Mouse (Mus musculus): ENCODE data around the gene Ptprn2. TPM values are rescaled to one million over a fixed set of nuclear protein-coding genes. Genes with fewer than 3 reads are reported as not detected.

Gene Ptprn2
- polyA plus RNA-seq, 1 experiment from 2014 or later, result 0.79 TPM

DNA sequence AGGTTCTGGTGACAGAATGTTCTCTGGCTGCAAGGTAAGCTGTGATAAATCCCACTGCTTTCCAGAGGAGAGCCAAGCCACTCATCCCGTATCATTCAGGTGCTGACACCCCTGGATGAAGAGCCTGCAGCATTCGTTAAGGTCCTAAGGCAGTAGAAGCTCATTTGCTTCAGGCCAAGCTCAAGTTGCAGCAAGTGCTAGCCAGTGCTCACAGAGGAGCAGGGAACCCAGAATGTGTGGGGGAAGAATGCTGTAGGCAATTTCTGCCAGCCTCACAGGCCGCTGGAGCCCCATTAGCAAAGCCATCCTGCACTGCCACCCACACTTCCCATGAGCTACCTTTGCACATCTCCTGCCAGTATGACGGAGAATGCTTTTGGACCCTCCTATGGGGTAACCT, 706.5 kb downstream of the Ptprn2 start:
- Histone ChIP-seq H3K4me2 (ENCODE audit: low read depth, low read length) (no peak overlapping the region; the same call in 1 of the 2 replicates), H3K9ac (replicated peaks; ENCODE audit: low read length) (no peak overlapping the region), H3K27ac (replicated peaks; ENCODE audit: low read depth, low read length) (no peak overlapping the region), H3K9me3 (replicated peaks; ENCODE audit: control insufficient read depth, low read length) (no peaks in the 10 kb centered on the region), H3K36me3 (replicated peaks; ENCODE audit: control insufficient read depth, insufficient read depth, low read depth, low read length) (no peaks in the 10 kb centered on the region), H3K27me3 (ENCODE audit: control insufficient read depth, insufficient read depth, low read length) (no peaks in the 10 kb centered on the region), H3K4me3 (ENCODE audit: low read depth, low read length) (no peak overlapping the region), H3K4me1 (ENCODE audit: control insufficient read depth, insufficient read depth, low read length) (no peaks in the 10 kb centered on the region)
- DNase-seq (ENCODE audit: low spot score) (no peak), ATAC-seq (replicated peaks; ENCODE audit: insufficient number of reproducible peaks, low FRiP score, low TSS enrichment, low read depth) (no peak)
- 81% methylated on average over 4 of the region's 4 CpGs for WGBS

DNA sequence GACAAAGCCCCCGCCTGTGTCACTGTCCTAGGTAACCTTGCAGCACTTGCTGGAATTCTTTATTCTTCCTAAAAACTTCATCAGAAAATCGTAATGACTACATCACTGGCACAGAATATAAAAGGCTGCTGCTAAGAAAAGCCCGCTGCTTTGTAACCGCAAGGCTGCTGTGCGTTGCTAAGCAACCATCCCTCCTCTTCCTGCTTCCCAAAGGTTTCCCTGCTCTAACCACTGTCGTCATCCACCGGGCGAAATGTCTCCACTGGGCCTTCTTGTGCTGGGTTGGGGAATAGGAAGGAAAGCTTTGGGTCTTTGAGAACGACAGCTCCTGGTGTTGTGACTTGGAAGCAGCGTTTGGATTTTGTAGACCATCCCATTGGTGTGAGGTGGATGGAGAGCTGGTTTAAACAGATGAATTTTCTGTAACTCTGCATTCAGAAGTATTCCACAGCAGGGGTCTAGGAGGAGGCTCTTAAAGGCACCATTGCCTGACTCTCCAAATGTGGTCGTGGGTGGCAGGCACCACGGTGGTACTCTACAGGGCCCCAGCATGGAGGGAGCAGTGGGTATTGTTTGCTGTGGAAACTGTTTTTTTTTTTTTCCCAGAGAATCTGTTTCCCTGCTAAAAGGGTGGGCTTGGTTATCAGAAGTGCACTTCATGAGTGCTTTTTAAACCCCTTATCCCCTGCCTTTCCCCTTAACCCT, 711.4 kb downstream of the Ptprn2 start:
- WGBS, result 11% methylated on average over 12 of the region's 12 CpGs
- no peaks in the 10 kb centered on the region for H3K9me3 ChIP-seq (replicated peaks; ENCODE audit: control insufficient read depth, low read length)
- H3K4me2 ChIP-seq (ENCODE audit: low read depth, low read length), result peak overlapping the region; percentile 16; the same call in 1 of the 2 replicates
- no peak overlapping the region for H3K27ac ChIP-seq (replicated peaks; ENCODE audit: low read depth, low read length)
- DNase-seq (ENCODE audit: low spot score) (peak; percentile 81), ATAC-seq (replicated peaks; ENCODE audit: insufficient number of reproducible peaks, low FRiP score, low TSS enrichment, low read depth) (peak; percentile 55; the same call in 1 of the 2 replicates)
- H3K4me3 ChIP-seq (ENCODE audit: low read depth, low read length), result no peak overlapping the region
- H3K4me1 ChIP-seq (ENCODE audit: control insufficient read depth, insufficient read depth, low read length), result no peaks in the 10 kb centered on the region
- H3K9ac ChIP-seq (replicated peaks; ENCODE audit: low read length), result no peak overlapping the region
- no peaks in the 10 kb centered on the region for H3K36me3 ChIP-seq (replicated peaks; ENCODE audit: control insufficient read depth, insufficient read depth, low read depth, low read length)
- no peaks in the 10 kb centered on the region for H3K27me3 ChIP-seq (ENCODE audit: control insufficient read depth, insufficient read depth, low read length)

DNA sequence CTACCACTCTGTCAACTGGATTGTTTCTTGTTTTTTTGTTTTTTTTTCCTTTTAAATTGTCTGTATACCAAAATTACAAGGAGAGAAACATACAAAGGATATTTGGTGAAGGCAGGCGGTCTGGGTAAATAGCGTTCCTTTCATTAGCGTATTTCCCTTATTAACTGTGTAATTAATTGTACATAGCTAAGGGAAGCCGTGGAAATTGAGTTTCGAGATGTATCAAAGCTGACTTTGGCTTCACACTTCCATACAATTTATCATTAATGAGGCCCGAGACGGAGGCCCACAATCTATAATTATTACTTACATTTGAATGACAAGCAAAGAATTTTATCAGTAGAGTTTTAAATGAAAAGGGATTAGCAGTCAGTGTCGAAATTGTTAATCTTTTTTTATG, 712.6 kb downstream of the Ptprn2 start:
- Histone ChIP-seq H3K27ac (replicated peaks; ENCODE audit: low read depth, low read length) (no peak overlapping the region), H3K36me3 (replicated peaks; ENCODE audit: control insufficient read depth, insufficient read depth, low read depth, low read length) (no peaks in the 10 kb centered on the region)
- DNase-seq (ENCODE audit: low spot score), result no peak

DNA sequence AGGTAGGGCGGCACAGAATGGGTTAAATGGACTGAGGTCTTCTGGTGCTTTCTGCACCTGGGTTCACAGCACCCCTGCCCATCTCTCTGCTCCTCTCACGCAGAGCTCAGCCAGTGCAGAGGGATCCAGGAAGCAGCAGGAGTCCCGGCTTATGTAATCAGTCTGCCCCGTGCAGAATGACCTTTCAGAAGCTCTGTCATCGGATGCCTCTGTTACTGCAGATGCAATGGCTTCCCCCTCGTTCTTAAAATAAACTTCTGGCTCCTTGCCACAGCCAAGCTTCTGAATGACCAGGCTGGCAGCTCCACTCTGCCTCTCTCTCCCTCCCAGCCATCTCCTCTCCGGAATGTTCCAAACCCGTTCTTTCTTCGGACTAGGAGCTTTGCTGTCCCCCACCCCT, 714.6 kb downstream of the Ptprn2 start:
- ATAC-seq (replicated peaks; ENCODE audit: insufficient number of reproducible peaks, low FRiP score, low TSS enrichment, low read depth) (no peak), DNase-seq (ENCODE audit: low spot score) (peak; percentile 68)
- Histone ChIP-seq H3K4me3 (ENCODE audit: low read depth, low read length) (no peak overlapping the region), H3K9me3 (replicated peaks; ENCODE audit: control insufficient read depth, low read length) (no peaks in the 10 kb centered on the region), H3K9ac (replicated peaks; ENCODE audit: low read length) (peak overlapping the region; percentile 8; the same call in 1 of the 2 replicates), H3K27me3 (ENCODE audit: control insufficient read depth, insufficient read depth, low read length) (no peaks in the 10 kb centered on the region), H3K4me1 (ENCODE audit: control insufficient read depth, insufficient read depth, low read length) (no peaks in the 10 kb centered on the region), H3K4me2 (ENCODE audit: low read depth, low read length) (no peak overlapping the region), H3K27ac (replicated peaks; ENCODE audit: low read depth, low read length) (no peak overlapping the region), H3K36me3 (replicated peaks; ENCODE audit: control insufficient read depth, insufficient read depth, low read depth, low read length) (no peaks in the 10 kb centered on the region)
- WGBS, result 16% methylated on average over 9 of the region's 9 CpGs

More for the DNA sequence above, 712.6 kb downstream of the Ptprn2 start:
- no peak for ATAC-seq (replicated peaks; ENCODE audit: insufficient number of reproducible peaks, low FRiP score, low TSS enrichment, low read depth)
- no peaks in the 10 kb centered on the region for H3K4me1 ChIP-seq (ENCODE audit: control insufficient read depth, insufficient read depth, low read length)
- no peak overlapping the region for H3K4me3 ChIP-seq (ENCODE audit: low read depth, low read length)
- no peak overlapping the region for H3K9ac ChIP-seq (replicated peaks; ENCODE audit: low read length)
- H3K9me3 ChIP-seq (replicated peaks; ENCODE audit: control insufficient read depth, low read length), result no peaks in the 10 kb centered on the region
- WGBS, result 75% methylated on average over 8 of the region's 8 CpGs
- no peak overlapping the region for H3K4me2 ChIP-seq (ENCODE audit: low read depth, low read length)
- H3K27me3 ChIP-seq (ENCODE audit: control insufficient read depth, insufficient read depth, low read length), result no peaks in the 10 kb centered on the region

DNA sequence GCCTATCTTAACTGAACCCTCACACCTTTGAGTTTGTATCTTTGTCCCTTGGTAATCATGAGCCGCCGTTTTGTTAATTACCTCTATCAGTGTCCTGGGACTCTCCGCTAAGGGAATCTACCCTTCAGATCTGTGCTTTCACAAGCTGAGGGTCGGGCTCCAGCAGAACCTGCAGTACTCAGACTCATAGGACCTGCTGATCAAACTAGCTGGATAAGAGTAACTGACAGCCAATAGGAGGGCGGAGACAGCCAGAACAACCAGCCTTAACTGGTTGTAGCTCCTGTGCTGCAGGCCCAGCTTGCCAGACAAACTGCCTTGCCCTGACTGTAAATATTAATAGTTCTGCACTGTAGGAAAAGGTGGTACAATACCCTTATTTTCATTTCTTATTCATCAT, 715.1 kb downstream of the Ptprn2 start:
- ATAC-seq (replicated peaks; ENCODE audit: insufficient number of reproducible peaks, low FRiP score, low TSS enrichment, low read depth) (no peak), DNase-seq (ENCODE audit: low spot score) (no peak)
- no peaks in the 10 kb centered on the region for H3K9me3 ChIP-seq (replicated peaks; ENCODE audit: control insufficient read depth, low read length)
- no peaks in the 10 kb centered on the region for H3K36me3 ChIP-seq (replicated peaks; ENCODE audit: control insufficient read depth, insufficient read depth, low read depth, low read length)
- H3K4me2 ChIP-seq (ENCODE audit: low read depth, low read length), result no peak overlapping the region
- 54% methylated on average over 5 of the region's 5 CpGs for WGBS
- H3K27ac ChIP-seq (replicated peaks; ENCODE audit: low read depth, low read length), result no peak overlapping the region
- no peak overlapping the region for H3K9ac ChIP-seq (replicated peaks; ENCODE audit: low read length)
- H3K27me3 ChIP-seq (ENCODE audit: control insufficient read depth, insufficient read depth, low read length), result no peaks in the 10 kb centered on the region
- no peaks in the 10 kb centered on the region for H3K4me1 ChIP-seq (ENCODE audit: control insufficient read depth, insufficient read depth, low read length)
- no peak overlapping the region for H3K4me3 ChIP-seq (ENCODE audit: low read depth, low read length)

DNA sequence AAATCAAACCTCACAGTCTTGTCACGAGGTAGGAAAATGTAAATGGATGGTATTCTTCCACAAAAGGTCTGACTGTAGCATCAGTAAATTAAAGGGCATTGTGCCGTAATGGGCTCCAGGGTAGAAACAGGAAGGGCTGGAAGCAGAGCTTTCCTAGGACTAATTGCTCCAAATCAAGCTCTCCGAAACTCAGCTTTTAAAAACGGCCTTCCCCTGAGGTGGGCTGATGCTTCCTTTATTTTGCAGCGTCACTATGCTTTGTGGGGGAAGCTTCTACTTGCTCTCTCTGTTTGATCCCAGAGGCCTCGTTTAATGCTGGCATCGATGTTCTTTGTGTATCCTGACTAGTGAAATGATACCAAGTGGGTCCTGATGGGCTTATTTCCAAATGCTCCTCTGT, 718.0 kb downstream of the Ptprn2 start:
- Histone ChIP-seq H3K36me3 (replicated peaks; ENCODE audit: control insufficient read depth, insufficient read depth, low read depth, low read length) (no peaks in the 10 kb centered on the region), H3K4me3 (ENCODE audit: low read depth, low read length) (no peak overlapping the region), H3K4me1 (ENCODE audit: control insufficient read depth, insufficient read depth, low read length) (no peaks in the 10 kb centered on the region), H3K27ac (replicated peaks; ENCODE audit: low read depth, low read length) (no peak overlapping the region), H3K9ac (replicated peaks; ENCODE audit: low read length) (no peak overlapping the region), H3K4me2 (ENCODE audit: low read depth, low read length) (no peak overlapping the region), H3K9me3 (replicated peaks; ENCODE audit: control insufficient read depth, low read length) (no peaks in the 10 kb centered on the region), H3K27me3 (ENCODE audit: control insufficient read depth, insufficient read depth, low read length) (no peaks in the 10 kb centered on the region)
- DNase-seq (ENCODE audit: low spot score), result no peak
- no peak for ATAC-seq (replicated peaks; ENCODE audit: insufficient number of reproducible peaks, low FRiP score, low TSS enrichment, low read depth)
- WGBS, result 40% methylated on average over 7 of the region's 7 CpGs

DNA sequence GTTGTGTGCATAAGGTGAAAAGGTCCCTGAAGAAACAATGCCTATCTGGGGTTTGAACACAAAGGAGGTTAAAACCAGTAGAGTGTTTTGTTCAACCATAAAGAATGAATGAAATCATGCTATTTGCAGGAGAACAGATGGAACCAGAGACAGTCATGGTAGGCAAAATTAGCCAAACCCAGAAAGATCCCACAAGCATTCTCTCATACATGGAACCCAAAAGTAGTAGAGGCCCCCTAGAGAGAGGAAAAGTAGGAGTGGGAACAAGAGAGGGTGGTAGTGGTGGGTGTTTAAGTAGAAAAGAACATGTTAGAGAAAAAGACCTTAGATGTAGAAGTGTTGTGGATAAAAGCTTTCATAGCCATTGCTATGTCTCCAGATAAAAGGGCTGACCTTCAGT, 719.4 kb downstream of the Ptprn2 start:
- H3K36me3 ChIP-seq (replicated peaks; ENCODE audit: control insufficient read depth, insufficient read depth, low read depth, low read length), result no peaks in the 10 kb centered on the region
- no peak for ATAC-seq (replicated peaks; ENCODE audit: insufficient number of reproducible peaks, low FRiP score, low TSS enrichment, low read depth)

DNA sequence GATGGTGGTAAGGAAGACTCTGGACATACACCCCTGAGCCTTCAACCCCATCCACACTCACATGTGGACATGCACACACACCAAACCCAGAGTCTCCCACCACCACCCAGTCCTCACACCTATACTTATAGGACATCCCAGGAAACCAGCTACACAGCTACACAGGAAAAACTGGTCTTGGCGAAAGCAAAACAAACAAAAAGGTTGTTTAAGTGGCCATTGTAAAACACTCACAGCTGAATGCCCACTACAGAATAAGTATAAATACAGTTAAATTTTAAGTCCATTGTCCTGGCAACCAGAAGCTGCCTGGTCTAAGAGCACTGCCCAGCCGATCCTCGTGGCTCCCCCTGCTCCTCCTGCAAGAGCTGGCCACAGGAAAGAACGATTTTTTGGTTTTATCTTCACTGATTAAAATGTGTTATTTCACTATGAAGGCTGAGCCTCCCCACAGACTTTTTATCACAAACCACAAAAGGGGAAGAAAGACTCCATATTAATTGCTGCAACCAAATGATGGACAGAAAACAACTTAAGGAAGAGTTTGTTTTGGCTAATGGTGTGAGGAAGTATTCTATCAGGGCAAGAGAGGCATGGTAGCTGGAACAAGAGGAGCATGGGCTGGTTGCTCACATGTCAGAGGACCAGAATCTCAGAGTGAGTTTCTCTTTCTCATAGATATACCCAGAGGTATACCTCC, 722.1 kb downstream of the Ptprn2 start:
- no peak for DNase-seq (ENCODE audit: low spot score)
- Histone ChIP-seq H3K27ac (replicated peaks; ENCODE audit: low read depth, low read length) (no peak overlapping the region), H3K4me3 (ENCODE audit: low read depth, low read length) (no peak overlapping the region), H3K9me3 (replicated peaks; ENCODE audit: control insufficient read depth, low read length) (no peaks in the 10 kb centered on the region), H3K27me3 (ENCODE audit: control insufficient read depth, insufficient read depth, low read length) (no peaks in the 10 kb centered on the region), H3K4me2 (ENCODE audit: low read depth, low read length) (no peak overlapping the region), H3K4me1 (ENCODE audit: control insufficient read depth, insufficient read depth, low read length) (no peaks in the 10 kb centered on the region), H3K9ac (replicated peaks; ENCODE audit: low read length) (no peak overlapping the region), H3K36me3 (replicated peaks; ENCODE audit: control insufficient read depth, insufficient read depth, low read depth, low read length) (no peaks in the 10 kb centered on the region)
- WGBS, result 83% methylated on average over 4 of the region's 4 CpGs
- ATAC-seq (replicated peaks; ENCODE audit: insufficient number of reproducible peaks, low FRiP score, low TSS enrichment, low read depth), result no peak

More for the DNA sequence above, 719.4 kb downstream of the Ptprn2 start:
- Histone ChIP-seq H3K9ac (replicated peaks; ENCODE audit: low read length) (no peak overlapping the region), H3K4me3 (ENCODE audit: low read depth, low read length) (no peak overlapping the region), H3K4me1 (ENCODE audit: control insufficient read depth, insufficient read depth, low read length) (no peaks in the 10 kb centered on the region), H3K9me3 (replicated peaks; ENCODE audit: control insufficient read depth, low read length) (no peaks in the 10 kb centered on the region), H3K27ac (replicated peaks; ENCODE audit: low read depth, low read length) (no peak overlapping the region), H3K4me2 (ENCODE audit: low read depth, low read length) (no peak overlapping the region), H3K27me3 (ENCODE audit: control insufficient read depth, insufficient read depth, low read length) (no peaks in the 10 kb centered on the region)
- DNase-seq (ENCODE audit: low spot score), result no peak
